Mouse (Mus musculus) neutrophil, adult 5-6 weeks (primary cell): ENCODE measurements around the gene Fam126a. TPM values are rescaled to one million over a fixed set of nuclear protein-coding genes. Genes with fewer than 3 reads are reported as not detected.

ENCODE experiments used
- ATAC-seq: fragments of 151-379, 151-347 bp; 2 replicates; pipeline ENCODE4 v1.8.0; 2017; ENCODE audit warnings: mild to moderate bottlenecking, moderate TSS enrichment; ENCODE audit not compliant: insufficient number of reproducible peaks, poor library complexity, low FRiP score, severe bottlenecking; ENCODE audit errors: extremely low read depth
- total RNA-seq: library from RNA; stranded (forward); fragments of 200-1000 nt; gene quantifications from 2 replicates; pipeline ENCODE4 v1.2.3, GENCODE M21; 2017

The Fam126a gene
- 32.3 and 35.8 TPM in 2 replicates for total RNA-seq

DNA sequence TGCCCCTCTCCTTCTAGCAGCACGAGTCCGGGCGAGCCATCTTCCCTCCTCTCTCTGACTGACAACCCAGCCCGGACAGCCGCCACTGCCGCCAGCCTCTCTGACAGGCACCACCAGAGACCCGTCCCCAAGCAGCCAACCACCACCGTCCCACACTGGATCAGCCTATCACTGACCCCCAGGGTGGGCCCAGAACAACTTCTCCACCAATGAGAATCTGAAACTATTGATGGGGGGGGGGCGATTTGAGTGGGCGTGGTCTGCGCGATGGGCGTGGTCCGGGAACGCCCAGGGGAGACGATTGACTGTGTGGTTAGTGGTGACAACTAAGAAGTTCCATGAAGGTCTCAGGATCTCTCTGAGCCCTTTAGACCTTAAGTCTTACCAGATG, at the start of gene Fam126a:
Fam126a (minus strand) TSS at position 112 of the 391 bp plus-strand sequence.
- peak; percentile 95 for ATAC-seq

DNA sequence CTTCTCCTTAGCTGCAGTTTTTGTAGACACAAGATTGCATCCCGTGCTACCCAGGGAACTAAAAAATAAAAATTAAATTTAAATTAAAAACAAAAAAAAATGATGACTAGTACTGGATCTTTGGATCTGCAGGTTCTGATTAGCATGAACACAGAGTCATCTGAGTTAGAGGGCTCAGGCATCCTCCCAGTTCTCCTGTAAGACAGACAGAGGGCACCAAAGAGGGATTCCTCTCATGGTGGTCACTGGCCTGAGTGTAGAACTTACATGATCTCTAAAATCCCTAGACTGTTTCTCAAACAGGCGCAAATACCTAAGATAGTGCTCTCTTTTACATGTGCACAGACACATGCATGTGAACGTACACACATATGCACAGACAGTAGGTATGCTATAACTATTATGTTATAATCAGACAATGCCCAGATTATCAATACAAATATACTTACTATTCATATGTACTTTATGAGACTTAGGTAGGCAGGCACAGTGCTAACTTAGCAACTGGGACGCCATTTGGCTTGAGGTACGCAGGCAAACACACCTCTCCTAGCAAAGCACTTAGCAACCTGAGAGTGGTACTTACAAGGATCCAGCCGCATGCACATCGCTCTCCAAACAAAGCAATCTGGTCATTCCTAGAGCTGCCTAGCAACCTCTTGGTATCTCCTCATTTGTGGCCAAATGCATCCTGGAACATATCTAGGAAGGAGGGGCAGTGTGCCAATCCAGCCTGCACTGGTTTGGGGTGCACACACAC, 48.1 kb upstream of the Fam126a start:
- ATAC-seq: no peak

DNA sequence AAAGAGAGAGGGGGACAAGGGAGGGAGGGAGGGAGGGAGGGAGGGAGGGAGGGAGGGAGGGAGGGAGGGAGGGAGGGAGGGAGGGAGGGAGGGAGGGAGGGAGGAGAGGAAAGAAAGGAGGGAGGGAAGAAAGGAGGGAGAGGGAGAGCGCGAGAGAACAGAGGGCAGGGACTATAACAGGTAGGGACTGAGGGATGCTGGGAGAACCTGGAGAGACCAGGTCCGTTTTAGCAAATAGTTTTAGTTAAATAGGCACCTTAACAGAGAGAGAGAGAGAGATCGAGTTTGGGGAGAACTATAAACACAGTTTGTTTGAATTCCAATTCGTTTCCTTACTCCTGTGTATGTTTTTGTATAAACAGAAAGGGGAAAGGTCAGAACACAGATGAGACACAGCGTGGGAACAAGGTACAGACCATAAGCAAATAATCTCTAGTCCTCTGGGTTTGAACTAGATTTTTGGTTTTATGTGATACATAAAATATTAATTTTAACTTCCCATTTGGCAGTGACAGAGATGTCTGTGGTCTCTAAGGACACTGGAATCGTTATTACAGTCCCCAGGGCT, 47.3 kb upstream of the Fam126a start:
- no peak for ATAC-seq

DNA sequence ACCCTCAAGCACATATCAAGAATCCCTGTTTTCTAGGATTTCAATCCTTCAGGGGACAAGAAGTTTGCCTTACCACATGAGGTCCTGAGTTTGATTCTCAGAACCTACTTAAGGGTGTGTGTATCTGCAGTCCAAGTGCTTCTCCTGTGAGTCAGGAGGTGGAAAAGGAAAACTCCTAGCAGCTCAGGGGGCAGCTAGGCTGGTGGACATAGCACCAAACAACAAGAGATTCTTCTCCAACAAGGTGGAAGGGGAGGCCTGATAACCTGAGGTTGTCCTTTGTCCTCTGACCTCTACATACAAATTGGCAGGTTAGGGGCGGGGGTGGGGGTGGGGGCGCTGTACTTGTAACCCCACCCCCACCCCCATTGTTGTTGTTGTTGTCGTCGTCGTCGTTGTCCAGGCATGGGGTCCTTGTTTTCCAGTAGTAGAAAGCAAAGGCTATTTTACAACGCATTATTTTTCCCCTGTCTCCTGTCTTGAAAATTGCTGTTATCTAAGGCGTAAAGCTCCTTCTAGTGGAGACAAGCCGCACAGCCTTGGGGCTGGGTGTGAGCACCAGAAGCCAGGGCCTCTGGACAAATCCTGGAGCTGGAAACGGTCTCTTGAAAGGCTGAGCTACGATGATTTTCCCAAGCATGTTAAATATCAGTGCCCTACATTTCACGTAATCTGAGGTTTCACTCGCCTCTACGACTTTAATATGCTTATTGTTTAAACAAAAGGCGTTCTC, 46.7 kb upstream of the Fam126a start:
- ATAC-seq: peak; percentile 67; the same call in 1 of the 2 replicates

DNA sequence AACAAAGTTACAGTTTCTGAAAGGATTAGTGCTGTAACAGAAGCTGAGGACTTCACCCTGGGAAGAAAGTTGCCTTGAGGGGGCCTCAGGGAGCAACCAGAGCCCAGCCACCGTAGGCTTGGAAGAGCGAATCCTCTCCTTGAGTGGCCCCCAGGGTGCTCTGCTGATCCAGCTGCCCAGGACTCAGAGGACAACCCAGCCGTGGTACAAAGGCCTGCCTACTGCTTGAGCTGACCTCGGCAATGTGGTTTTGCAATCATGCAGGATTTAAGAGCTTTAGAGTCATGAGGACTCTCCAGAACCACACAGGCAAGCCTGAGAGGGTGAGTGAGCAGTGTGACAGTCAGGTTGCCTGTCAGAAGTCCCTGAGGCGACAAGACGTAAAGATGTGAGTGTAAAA, 41.5 kb upstream of the Fam126a start:
- ATAC-seq: no peak

DNA sequence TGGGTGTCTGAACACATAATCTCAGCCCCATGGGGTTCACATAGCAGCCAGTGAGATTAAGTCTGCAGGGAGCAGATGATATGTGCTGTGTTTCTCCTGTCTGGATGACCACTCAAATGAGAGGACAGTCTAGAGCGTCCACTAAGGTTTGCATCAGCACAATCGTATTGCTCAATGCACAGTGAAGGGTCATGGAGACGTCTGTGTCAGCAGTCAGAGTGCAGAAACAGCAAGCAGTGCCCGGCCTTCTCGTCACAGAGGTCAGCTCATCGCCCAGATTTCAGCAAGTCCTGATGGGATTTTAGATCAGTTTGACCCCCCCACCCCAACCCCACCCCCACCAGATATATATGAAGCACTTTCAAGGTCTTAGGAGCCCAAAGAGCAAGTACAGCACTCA, 38.5 kb upstream of the Fam126a start:
- ATAC-seq: no peak

DNA sequence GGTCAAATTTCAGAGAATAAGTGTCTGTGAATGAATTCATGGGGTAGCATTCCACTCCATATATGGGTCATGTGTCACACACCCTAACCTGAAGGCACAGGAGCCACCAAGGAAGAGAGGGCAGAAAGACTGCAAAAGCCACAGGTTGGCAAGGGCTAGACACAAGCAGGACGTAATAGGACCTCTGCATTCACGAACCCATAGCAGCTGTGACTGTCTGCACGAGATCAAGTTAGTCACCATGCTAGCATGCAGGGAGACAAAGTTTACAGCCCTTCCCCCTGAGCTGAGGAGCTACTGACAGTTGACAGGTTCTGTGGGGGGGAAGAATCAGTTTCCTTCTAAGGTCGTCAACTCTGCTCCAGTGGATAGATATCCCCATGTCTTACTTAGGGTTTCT, 33.1 kb upstream of the Fam126a start:
- ATAC-seq: no peak

DNA sequence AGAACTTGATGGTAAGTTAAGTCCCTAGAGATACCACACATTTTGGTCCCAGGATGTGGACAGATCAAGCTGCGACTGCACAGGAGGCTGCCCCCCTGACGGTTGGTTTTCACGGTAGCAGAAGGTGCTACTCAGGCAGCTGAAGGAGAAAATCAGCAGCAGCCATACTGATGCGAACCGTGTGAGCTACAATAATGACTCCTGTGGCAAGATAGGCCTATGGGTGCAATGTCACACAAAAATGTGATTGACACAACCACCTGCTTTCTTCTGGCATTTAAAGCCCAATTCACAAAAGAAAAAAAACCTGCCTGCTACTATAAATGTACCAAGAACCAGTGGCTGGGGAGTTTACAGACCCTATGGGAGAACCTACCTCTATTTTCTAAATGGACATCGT, 32.5 kb upstream of the Fam126a start:
- no peak for ATAC-seq

DNA sequence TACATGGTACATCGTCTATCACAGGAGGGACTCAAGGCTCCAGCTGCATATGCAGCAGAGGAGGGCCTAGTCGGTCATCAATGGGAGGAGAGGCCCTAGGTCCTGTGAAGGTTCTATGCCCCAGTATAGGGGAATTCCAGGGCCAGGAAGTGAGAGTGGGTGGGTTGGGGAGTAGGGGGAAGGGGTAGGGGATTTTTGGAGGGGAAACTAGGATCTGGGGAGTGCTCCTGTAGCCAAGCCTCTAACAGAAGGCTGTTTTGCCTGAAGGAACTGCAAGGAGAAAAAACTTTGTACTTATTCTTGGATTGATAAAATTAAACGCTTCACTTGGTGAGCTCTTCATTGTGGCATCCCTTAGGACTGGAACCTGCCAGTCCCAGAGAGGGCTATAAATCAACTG, 30.5 kb upstream of the Fam126a start:
- ATAC-seq: no peak

DNA sequence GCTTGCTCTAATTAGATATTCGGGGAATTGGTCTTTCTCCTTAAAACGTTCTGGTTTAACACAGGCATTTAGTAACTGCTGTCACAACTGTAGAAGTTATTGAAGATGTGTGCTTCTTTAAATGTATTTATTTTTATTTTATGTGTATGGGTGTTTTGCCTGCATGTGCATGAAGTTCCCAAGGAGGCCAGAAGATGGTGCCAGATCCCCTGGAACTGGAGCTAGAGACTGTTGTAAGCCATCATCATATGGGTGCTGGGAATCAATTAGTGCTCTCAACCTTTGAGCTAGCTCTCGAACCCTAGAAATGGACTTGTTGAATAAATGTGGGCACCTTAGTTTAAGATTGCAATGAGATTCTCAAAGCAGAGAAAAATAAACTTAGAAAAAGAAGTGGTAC, 27.1 kb upstream of the Fam126a start:
- ATAC-seq: 0 out of 2 replicates have a peak, but pooled peaks have one; percentile 30

DNA sequence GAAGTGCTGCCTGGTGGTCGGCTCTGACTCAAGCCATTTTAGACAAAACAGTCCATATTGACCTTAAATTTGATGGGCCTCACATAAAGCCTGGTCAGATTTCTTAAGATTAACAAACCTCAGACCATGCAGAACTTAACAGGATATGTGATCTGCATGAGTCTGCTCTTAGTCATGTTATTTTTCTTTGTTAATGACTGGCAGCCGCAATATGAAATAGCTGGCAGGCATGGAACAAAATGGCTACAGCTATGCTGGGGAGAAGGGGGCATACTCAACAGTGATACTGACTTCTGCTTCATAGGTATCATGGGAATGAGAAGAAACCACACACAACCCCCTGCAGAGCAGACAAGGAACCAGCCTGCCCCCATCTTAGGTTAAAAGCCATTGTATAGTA, 26.4 kb upstream of the Fam126a start:
- ATAC-seq: no peak

DNA sequence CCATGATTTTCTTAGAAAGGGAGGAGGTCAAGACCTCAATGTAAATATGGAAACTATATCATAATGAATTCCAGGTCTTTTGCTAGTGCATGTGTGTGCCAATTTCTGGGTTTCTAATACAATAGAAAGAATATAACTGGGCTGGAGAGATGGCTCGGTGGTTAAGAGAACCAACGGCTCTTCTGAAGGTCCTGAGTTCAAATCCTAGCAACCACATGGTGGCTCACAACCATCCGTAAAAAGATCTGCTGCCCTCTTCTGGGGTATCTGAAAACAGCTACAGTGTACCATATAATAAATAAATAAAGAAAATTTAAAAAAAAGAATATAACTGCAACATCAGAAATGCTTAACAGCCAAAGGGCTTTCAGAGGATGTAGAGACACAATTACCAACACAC, 23.9 kb upstream of the Fam126a start:
- ATAC-seq: no peak

DNA sequence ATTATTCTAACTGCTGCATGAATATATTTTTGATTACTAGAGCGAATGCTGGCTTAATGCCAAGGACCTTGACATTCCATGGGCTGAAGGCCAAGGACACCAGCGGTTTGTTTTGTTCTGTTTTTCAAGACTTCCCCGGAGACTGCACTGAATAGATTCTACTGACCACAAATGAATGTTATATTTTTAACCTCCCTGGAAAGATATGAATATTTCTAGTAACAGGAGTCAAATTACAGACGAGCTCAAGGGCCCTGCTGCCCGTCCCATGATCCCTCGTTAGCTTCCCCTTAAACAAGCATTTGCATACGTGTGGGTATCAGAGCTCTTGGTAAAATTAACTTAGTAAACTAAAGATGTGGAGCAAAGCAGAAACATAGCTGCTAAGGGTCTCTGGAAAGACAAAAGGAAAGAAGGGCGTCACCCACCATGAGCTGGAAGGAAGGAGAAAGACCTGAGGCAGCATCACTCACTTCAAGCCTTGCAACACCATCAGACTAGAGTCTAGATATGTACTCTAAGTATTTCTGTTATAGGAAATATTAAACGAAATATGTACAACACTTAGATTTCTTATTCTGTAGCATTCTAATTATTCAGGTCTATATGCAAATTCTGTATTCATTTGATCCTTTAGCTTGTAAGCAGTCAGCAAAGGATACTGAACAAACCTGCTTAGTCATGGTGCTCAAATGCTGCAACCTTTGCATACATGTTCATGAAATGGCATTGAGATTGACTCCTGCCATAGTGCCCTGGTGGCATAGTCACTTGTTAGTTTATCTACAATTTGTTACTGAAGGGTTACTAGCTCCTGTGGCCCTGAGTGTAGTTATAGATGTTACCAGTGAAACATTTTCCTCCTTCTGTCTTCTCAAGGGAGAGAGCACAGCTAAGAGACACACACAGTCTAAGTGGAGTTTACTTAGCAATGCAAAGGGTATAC, 23.0 kb upstream of the Fam126a start:
- no peak for ATAC-seq

DNA sequence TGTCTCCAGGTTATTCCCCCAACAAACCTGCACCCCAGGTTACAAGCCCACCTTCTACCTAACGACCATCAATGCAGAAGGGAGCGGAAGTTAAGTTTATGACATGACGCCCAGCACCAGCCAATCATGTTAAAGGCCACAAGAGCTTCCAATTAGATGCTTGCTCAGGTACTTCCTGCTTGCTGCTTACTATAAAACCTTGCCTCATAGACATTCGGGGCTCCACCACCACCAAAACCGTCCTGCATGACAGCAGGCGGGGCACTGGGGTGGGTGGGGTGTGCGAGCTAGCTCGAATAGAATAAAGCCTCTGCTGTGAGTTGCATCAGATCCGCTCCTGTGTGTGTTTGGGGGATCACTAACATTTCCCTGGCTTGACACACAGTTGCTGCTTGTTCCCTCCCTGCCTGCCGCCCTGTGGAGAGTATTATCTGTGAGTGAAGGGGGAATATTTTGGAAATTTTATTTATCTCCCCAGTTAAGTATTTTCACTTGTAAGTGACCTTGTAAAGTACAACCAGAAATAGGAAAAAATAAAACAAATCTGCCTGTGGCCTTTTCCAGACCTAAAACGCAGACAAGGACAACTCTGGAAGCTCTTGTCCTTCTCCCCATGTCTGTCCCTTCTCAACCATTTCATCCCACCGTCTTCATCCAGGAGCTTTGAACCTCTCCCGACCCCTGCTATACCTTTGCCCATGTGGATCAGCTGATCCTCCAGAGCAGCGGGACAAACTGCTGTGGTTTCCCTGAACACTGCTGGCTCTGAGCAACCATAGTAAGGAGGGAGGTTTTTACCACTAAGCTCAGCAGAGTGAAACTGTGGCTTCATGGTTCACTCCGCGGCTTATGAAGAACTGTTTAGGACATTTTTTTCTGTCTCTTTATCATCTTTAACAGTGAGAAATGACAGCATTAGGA, 21.5 kb upstream of the Fam126a start:
- no peak for ATAC-seq

DNA sequence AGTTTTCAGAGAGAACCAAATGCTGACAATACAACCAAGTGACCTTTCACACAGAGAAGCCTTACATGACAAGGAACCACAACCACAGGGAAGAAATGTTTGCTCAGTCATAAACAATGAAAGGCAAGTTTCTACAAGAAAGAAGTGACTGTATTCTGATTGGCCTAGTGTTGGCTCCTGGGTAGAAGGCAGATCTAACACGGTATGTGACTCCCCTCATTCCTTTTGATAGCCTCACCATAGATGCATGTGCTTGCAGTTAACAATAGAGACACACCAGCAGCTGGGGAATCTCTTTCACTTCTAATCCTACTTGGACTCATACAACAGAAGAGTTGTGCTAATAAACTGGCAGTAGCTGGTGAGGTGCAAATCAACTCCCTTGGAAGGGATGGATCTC, 17.3 kb upstream of the Fam126a start:
- no peak for ATAC-seq

DNA sequence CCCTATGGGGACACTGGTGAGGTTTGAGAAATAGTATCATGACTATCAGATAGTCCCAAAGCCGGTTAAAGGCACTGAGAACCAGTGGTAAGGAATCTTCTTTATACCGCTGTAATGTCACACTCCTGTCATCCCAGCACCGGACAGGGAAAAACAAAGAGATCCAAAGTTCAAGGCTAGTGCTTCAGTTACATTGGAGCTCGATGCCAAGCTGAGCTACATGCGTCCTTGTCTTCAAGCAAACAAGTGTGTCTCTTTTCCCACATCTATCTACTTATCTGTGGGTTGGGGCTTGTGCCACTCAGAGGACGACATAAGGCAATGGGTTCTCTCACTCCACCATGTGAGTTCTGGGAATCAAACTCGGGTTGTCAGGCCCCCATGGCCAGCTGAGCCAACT, 16.5 kb upstream of the Fam126a start:
- no peak for ATAC-seq

DNA sequence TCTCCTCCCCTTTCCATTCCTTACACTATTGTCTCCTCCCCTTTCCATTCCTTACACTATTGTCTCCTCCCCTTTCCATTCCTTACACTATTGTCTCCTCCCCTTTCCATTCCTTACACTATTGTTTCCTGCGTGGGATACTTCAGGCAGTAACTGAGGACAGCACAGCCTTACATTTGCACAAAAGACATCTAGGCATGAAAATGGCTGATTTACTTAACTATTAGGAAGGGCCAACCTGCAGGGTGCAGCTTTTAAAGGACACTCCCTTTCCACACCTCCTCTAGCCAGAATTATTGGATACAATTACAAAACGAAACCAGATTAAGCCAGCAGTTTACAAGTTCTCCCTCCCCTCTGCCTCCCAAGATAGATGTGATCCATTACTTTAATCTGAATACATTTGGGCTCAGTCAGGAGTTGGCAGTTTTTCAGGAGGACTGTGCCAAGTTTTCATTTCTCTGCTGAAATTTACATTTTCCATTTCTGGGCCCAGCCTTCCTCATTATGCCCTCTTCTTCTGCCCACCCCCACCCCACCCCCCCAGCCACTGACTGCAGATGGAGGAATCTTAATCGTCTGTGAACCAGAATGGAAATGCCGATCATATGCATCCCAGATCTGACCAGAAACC, 15.6 kb upstream of the Fam126a start:
- ATAC-seq: no peak

DNA sequence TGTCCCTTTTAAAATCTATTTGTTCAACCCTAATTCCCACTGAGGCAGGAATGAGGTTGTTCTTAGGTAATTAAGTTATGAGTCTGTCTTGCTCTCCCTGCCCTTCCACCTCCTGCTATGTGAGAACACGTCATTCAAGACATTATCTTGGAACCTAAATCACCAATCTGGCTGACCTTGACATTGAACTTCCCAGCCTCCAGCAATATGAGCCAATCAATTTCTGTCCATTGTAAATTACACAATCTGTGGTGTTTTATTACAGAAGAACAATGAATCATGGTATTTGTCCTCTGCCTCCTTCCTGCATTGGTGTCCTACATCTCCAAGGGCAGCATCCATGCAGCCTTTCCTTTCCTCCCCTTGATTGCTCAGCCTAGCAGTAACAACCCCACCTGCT, 13.9 kb upstream of the Fam126a start:
- no peak for ATAC-seq
